13 mouse cellular contexts compared by ENCODE assay signal in genomic region chr13:29353888-29354415, GRCm38 (mm10).
"Had no signal": no experiment of that assay in that cellular context is flagged by ENCODE, and none has a peak within 500 bp of the region (broad histone marks: within the 10 kb centered on the region; RNA-seq: fewer than 3 reads in every experiment).

No protein-coding gene starts in this region.

- H3K36me3 ChIP-seq: liver, embryonic 15.5 days; midbrain, embryonic 15.5 days had no signal

- H3K4me2 ChIP-seq: liver, embryonic 11.5 days; liver, embryonic 15.5 days; midbrain, embryonic 11.5 days; midbrain, embryonic 15.5 days had no signal

- H3K4me1 ChIP-seq: liver, embryonic 15.5 days; megakaryocyte, embryonic 14.5 days had no signal

- H3K27ac ChIP-seq: liver, embryonic 15.5 days; macrophage; midbrain, embryonic 15.5 days had no signal

- H3K9ac ChIP-seq: liver, embryonic 15.5 days; midbrain, embryonic 15.5 days had no signal

- DNase-seq: kidney, adult 8-10 months; left cerebral cortex, postnatal 4 days; lung, adult 2 months; lung, postnatal 10 days; thymus, adult 18-20 months; thymus, postnatal 36 days had no signal

- ATAC-seq: intestine, embryonic 16.5 days; midbrain, embryonic 15.5 days had no signal

- H3K27me3 ChIP-seq: liver, embryonic 15.5 days; megakaryocyte, embryonic 14.5 days; midbrain, embryonic 15.5 days had no signal

- H3K4me3 ChIP-seq: liver, embryonic 15.5 days; megakaryocyte, embryonic 14.5 days; midbrain, embryonic 15.5 days had no signal

- H3K9me3 ChIP-seq: liver, embryonic 15.5 days; midbrain, embryonic 15.5 days had no signal
